Mouse (Mus musculus) limb, embryonic 11.5 days (tissue): ENCODE measurements around the gene Parg. TPM values are rescaled to one million over a fixed set of nuclear protein-coding genes. Genes with fewer than 3 reads are reported as not detected.
A peak's percentile ranks its signal among the peaks of the same experiment; 100 is the strongest.
"Not testable (repeated sequence)": the region's sequence is repeated elsewhere in the genome, so short reads cannot be mapped to it uniquely, and the experiment has no call there.

ENCODE experiments used
- ATAC-seq: fragments of 200-750 bp; cut with Nextera tagmentation; 2 replicates; pipeline ENCODE4 v1.8.0; 2017; ENCODE audit warnings: low read depth; ENCODE audit not compliant: insufficient number of reproducible peaks, low FRiP score, low TSS enrichment
- DNase-seq: peaks from one replicate; pipeline ENCODE4 v3.0.0-alpha.2; 2015; ENCODE audit warnings: low spot score
- H3K27ac ChIP-seq: fragments of 300-500 bp; sonication (generic); replicated peaks from 2 replicates; pipeline ENCODE4 v1.5.1; 2014; ENCODE audit warnings: low read depth, mild to moderate bottlenecking, low read length
- H3K27me3 ChIP-seq: fragments of 300-500 bp; sonication (generic); 2 replicates; pipeline ENCODE4 v1.6.1; 2014; ENCODE audit warnings: mild to moderate bottlenecking, low read length, mixed read lengths; ENCODE audit not compliant: control insufficient read depth, insufficient read depth
- H3K36me3 ChIP-seq: fragments of 300-500 bp; sonication (generic); 2 replicates; pipeline ENCODE4 v1.6.1; 2014; ENCODE audit warnings: mild to moderate bottlenecking, low read length, moderate library complexity, mixed read lengths; ENCODE audit not compliant: control insufficient read depth, insufficient read depth
- H3K4me1 ChIP-seq: fragments of 300-500 bp; sonication (generic); 2 replicates; pipeline ENCODE4 v1.6.1; 2014; ENCODE audit warnings: low read length, mixed read lengths; ENCODE audit not compliant: control insufficient read depth, insufficient read depth
- H3K4me2 ChIP-seq: fragments of 300-500 bp; sonication (generic); 2 replicates; pipeline ENCODE4 v1.6.1; 2014; ENCODE audit warnings: low read depth, mild to moderate bottlenecking, moderate library complexity; ENCODE audit not compliant: severe bottlenecking
- H3K4me3 ChIP-seq: fragments of 300-500 bp; sonication (generic); 2 replicates; pipeline ENCODE4 v1.5.1; 2014; ENCODE audit warnings: low read depth, low read length
- H3K9ac ChIP-seq: fragments of 300-500 bp; sonication (generic); 2 replicates; pipeline ENCODE4 v1.6.1; 2014; ENCODE audit warnings: mild to moderate bottlenecking, low read length
- H3K9me3 ChIP-seq: fragments of 300-500 bp; sonication (generic); 2 replicates; pipeline ENCODE4 v1.6.1; 2016; ENCODE audit warnings: low read length; ENCODE audit not compliant: control insufficient read depth
- WGBS: fragments of 180-500 bp; shearing (Covaris S2); extraction: QIAGEN DNeasy Blood & Tissue Kit; methylation state at CpG from one replicate; pipeline ENCODE4 v1.1.7; 2014; 5-methylcytosine and 5-hydroxymethylcytosine counted together
- polyA plus RNA-seq: library from polyadenylated mRNA; unstranded; fragments of >200 nt; fragmentation: Nextera tagmentation; extraction: Ambion mirVana; gene quantifications from 2 replicates; pipeline ENCODE4 v1.2.1, GENCODE M21; 2014

Gene Parg
- polyA plus RNA-seq, 1 experiment from 2014 or later, result 62.4 TPM

DNA sequence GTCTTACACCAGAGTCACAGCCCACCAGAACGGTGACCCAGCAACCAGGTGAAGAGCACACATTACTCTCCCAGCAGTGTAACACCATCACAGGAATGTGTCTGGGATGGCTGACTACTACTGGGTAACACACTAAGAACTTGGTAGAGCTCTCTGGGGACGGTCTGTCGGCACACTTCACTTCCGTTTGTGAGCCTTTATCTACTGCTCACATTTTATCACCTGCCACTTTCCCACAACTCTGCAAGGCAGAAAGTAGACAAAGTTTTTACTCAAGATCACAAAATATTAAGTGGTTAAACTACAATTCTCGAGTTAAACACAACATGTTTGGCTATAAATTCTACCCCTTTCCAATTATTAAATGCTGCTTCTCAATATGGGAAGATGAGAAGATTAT lies 9.8 kb upstream of the Parg start:
- peaks cover 17% of the 10 kb centered on the region; the same call in 1 of the 2 replicates for H3K36me3 ChIP-seq
- no peaks in the 10 kb centered on the region for H3K4me1 ChIP-seq
- no peak overlapping the region for H3K27ac ChIP-seq
- DNase-seq (no peak), ATAC-seq (no peak)
- no peak overlapping the region for H3K4me3 ChIP-seq
- no peaks in the 10 kb centered on the region for H3K27me3 ChIP-seq
- WGBS, result 97% methylated on average over 5 of the region's 5 CpGs
- H3K4me2 ChIP-seq, result no peak overlapping the region
- no peak overlapping the region for H3K9ac ChIP-seq
- H3K9me3 ChIP-seq, result no peaks in the 10 kb centered on the region

DNA sequence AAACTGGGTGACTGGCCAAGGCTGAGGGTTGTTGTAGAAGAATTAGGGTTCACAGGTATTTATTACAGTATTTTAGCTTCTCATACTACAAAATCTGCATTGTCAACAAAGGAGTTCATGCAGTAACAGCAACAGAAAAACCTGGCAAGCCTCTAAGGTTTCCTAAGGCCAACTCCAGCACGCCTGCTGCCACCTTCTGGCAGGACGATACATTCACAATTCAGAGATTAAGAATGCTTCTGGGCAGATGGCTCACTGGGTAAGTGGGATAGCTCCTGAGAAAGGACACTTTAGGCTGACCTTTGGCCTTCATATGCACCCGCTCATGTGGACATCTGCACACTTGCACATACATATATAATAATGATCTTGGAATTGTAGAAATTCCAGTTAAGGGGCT lies 9.3 kb upstream of the Parg start:
- Histone ChIP-seq H3K9ac (no peak overlapping the region), H3K27me3 (no peaks in the 10 kb centered on the region), H3K9me3 (no peaks in the 10 kb centered on the region), H3K4me1 (no peaks in the 10 kb centered on the region), H3K4me2 (no peak overlapping the region), H3K4me3 (no peak overlapping the region), H3K27ac (no peak overlapping the region), H3K36me3 (peaks cover 19% of the 10 kb centered on the region; the same call in 1 of the 2 replicates)
- peak; percentile 51 for DNase-seq
- ATAC-seq, result no peak
- WGBS, result 63% methylated on average over 3 of the region's 3 CpGs

GRCm38 (mm10) chr14:32193557-32193956 lies 8.2 kb upstream of the Parg start:
- H3K9ac ChIP-seq, H3K4me1 ChIP-seq, H3K27me3 ChIP-seq, H3K9me3 ChIP-seq, H3K27ac ChIP-seq, H3K4me3 ChIP-seq, ATAC-seq, H3K4me2 ChIP-seq, DNase-seq: not testable (repeated sequence)
- WGBS, result 81% methylated on average over 5 of the region's 5 CpGs
- peaks cover 19% of the 10 kb centered on the region; the same call in 1 of the 2 replicates for H3K36me3 ChIP-seq

- 0 out of 2 replicates have a peak, but pooled peaks have one; percentile 9 for ATAC-seq
Observed at GRCm38 (mm10) chr14:32201354-32201753, 395 bp upstream of the Parg start.

DNA sequence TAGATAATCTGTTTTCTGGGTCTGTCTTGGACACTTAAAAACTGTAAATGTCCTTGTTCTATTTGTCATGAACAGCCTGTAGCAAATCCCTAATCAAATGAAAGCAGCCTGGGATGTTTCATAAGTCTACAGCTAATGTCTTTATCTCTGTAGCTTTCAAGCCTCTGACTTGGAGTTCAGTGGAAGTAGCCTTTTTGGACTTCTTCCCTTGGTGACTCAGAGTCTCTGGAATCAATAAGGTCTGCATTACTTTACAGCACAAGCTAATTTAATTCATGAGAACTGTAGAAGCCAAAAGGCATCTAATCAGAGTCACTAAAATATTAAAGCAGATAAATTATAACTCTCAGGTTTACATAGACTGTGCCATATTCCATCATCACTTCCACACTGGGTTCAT lies 24.9 kb downstream of the Parg start:
- Histone ChIP-seq H3K36me3 (no peaks in the 10 kb centered on the region), H3K27me3 (no peaks in the 10 kb centered on the region), H3K9me3 (no peaks in the 10 kb centered on the region), H3K27ac (no peak overlapping the region), H3K4me3 (no peak overlapping the region), H3K9ac (no peak overlapping the region), H3K4me1 (no peaks in the 10 kb centered on the region), H3K4me2 (no peak overlapping the region)
- no peak for ATAC-seq
- no peak for DNase-seq

More at GRCm38 (mm10) chr14:32201354-32201753, 395 bp upstream of the Parg start:
- peak; percentile 46 for DNase-seq
- under 1% methylated on average over 24 of the region's 26 CpGs for WGBS
- Histone ChIP-seq H3K27me3 (no peaks in the 10 kb centered on the region), H3K4me3 (peak overlapping the region; percentile 100), H3K27ac (no peak overlapping the region), H3K9ac (peak overlapping the region; percentile 91), H3K36me3 (peaks cover 11% of the 10 kb centered on the region; the same call in 1 of the 2 replicates), H3K9me3 (no peaks in the 10 kb centered on the region), H3K4me2 (peak overlapping the region; percentile 57), H3K4me1 (peaks cover 11% of the 10 kb centered on the region; the same call in 1 of the 2 replicates)

GRCm38 (mm10) chr14:32228996-32229395 lies 27.2 kb downstream of the Parg start:
- no peak overlapping the region for H3K4me2 ChIP-seq
- no peaks in the 10 kb centered on the region for H3K36me3 ChIP-seq
- H3K27me3 ChIP-seq, result no peaks in the 10 kb centered on the region
- H3K27ac ChIP-seq, result no peak overlapping the region
- ATAC-seq (no peak), DNase-seq (peak; percentile 62)
- H3K4me3 ChIP-seq, result no peak overlapping the region
- no peak overlapping the region for H3K9ac ChIP-seq
- no peaks in the 10 kb centered on the region for H3K9me3 ChIP-seq
- 0% methylated on average over 2 of the region's 2 CpGs for WGBS
- H3K4me1 ChIP-seq, result no peaks in the 10 kb centered on the region

GRCm38 (mm10) chr14:32242401-32242800 lies 40.7 kb downstream of the Parg start:
- Histone ChIP-seq H3K9me3 (no peaks in the 10 kb centered on the region), H3K27ac (no peak overlapping the region), H3K9ac (no peak overlapping the region), H3K36me3 (peaks cover 2% of the 10 kb centered on the region; the same call in 1 of the 2 replicates), H3K27me3 (no peaks in the 10 kb centered on the region), H3K4me3 (no peak overlapping the region), H3K4me2 (no peak overlapping the region), H3K4me1 (no peaks in the 10 kb centered on the region)
- DNase-seq (no peak), ATAC-seq (no peak)
- WGBS, result 76% methylated on average over 4 of the region's 4 CpGs

GRCm38 (mm10) chr14:32246019-32246418 lies 44.3 kb downstream of the Parg start:
- Histone ChIP-seq H3K27me3 (no peaks in the 10 kb centered on the region), H3K36me3 (peaks cover 2% of the 10 kb centered on the region; the same call in 1 of the 2 replicates), H3K27ac (no peak overlapping the region), H3K4me3 (no peak overlapping the region), H3K9ac (no peak overlapping the region), H3K9me3 (no peaks in the 10 kb centered on the region), H3K4me2 (no peak overlapping the region), H3K4me1 (no peaks in the 10 kb centered on the region)
- WGBS, result 52% methylated on average over 2 of the region's 2 CpGs
- ATAC-seq (no peak), DNase-seq (no peak)

GRCm38 (mm10) chr14:32249616-32250015 lies 47.9 kb downstream of the Parg start:
- no peaks in the 10 kb centered on the region for H3K27me3 ChIP-seq
- no peaks in the 10 kb centered on the region for H3K9me3 ChIP-seq
- no peak overlapping the region for H3K9ac ChIP-seq
- H3K27ac ChIP-seq, result no peak overlapping the region
- no peak overlapping the region for H3K4me2 ChIP-seq
- ATAC-seq (no peak), DNase-seq (no peak)
- WGBS, result 87% methylated on average over 6 of the region's 6 CpGs
- no peaks in the 10 kb centered on the region for H3K4me1 ChIP-seq
- H3K4me3 ChIP-seq, result no peak overlapping the region
- H3K36me3 ChIP-seq, result no peaks in the 10 kb centered on the region; the same call in 1 of the 2 replicates
